Mouse (Mus musculus) lung, postnatal 4 days (tissue): ENCODE results near the gene Ddb2.

Experiments
- DNase-seq, 2 experiments: peaks; one replicate each; pipeline ENCODE4 v3.0.0; 2021

Gene Ddb2

GRCm38 (mm10) chr2:91183711-91184405, 52.9 kb downstream of the Ddb2 start, which contains the start of gene Madd:
Gene Madd, minus strand, starts transcription at chr2:91183837.
- DNase-seq: peak; percentile 78 to 79

- DNase-seq: peak; percentile 95 to 97
Measured at GRCm38 (mm10) chr2:91183148-91183513, 53.7 kb downstream of the Ddb2 start.

GRCm38 (mm10) chr2:91182405-91183147, 54.2 kb downstream of the Ddb2 start:
- peak; percentile 82 to 88 for DNase-seq

- no peak for DNase-seq
Measured at GRCm38 (mm10) chr2:91182016-91182404, 54.8 kb downstream of the Ddb2 start.

GRCm38 (mm10) chr2:91180706-91181105, 56.1 kb downstream of the Ddb2 start:
- no peak for DNase-seq

- no peak for DNase-seq
Measured at GRCm38 (mm10) chr2:91179825-91180224, 57.0 kb downstream of the Ddb2 start.

- DNase-seq: no peak
Measured at GRCm38 (mm10) chr2:91176234-91176633, 60.5 kb downstream of the Ddb2 start.

- DNase-seq: no peak
Measured at GRCm38 (mm10) chr2:91175490-91175889, 61.3 kb downstream of the Ddb2 start.

- DNase-seq: peak; percentile 24 to 61
Measured at GRCm38 (mm10) chr2:91169587-91170322, 67.0 kb downstream of the Ddb2 start.

- no peak for DNase-seq
Measured at GRCm38 (mm10) chr2:91167629-91168028, 69.2 kb downstream of the Ddb2 start.

GRCm38 (mm10) chr2:91164991-91165390, 71.8 kb downstream of the Ddb2 start:
- DNase-seq: no peak

GRCm38 (mm10) chr2:91163532-91163931, 73.2 kb downstream of the Ddb2 start:
- no peak for DNase-seq

- DNase-seq: no peak
Measured at GRCm38 (mm10) chr2:91162952-91163351, 73.8 kb downstream of the Ddb2 start.
